Mouse (Mus musculus) cerebellum, postnatal 14 days (tissue): Measurements from ENCODE around the gene Casp9.
"Not testable (repeated sequence)": the region's sequence is repeated elsewhere in the genome, so short reads cannot be mapped to it uniquely, and the experiment has no call there.

Experiments used
- DNase-seq, 2 experiments: peaks; one replicate each; pipeline ENCODE4 v3.0.0; 2021; ENCODE audit warnings: mixed read lengths in 2 of 2

Casp9 gene

GRCm38 (mm10) chr4:141793282-141794151 is at the start of gene Casp9:
TSS of gene Casp9 (plus strand) at chr4:141793612.
- DNase-seq: peak; percentile 98 to 99

GRCm38 (mm10) chr4:141746578-141747346 is 46.6 kb upstream of the Casp9 start, which contains the start of gene Agmat:
TSS of gene Agmat (plus strand) at chr4:141746672.
- no peak for DNase-seq

GRCm38 (mm10) chr4:141749557-141749956 is 43.9 kb upstream of the Casp9 start:
- no peak for DNase-seq

- no peak for DNase-seq
These were observed 42.6 kb upstream of the Casp9 start for GRCm38 (mm10) chr4:141750826-141751225.

- DNase-seq: no peak
These were observed 41.9 kb upstream of the Casp9 start for GRCm38 (mm10) chr4:141751419-141752075.

- no peak for DNase-seq
These were observed 41.4 kb upstream of the Casp9 start for GRCm38 (mm10) chr4:141752076-141752421.

- DNase-seq: no peak
These were observed 38.0 kb upstream of the Casp9 start for GRCm38 (mm10) chr4:141755375-141755930.

- no peak for DNase-seq
These were observed 36.3 kb upstream of the Casp9 start for GRCm38 (mm10) chr4:141757124-141757523.

GRCm38 (mm10) chr4:141758874-141759542 is 34.4 kb upstream of the Casp9 start:
- DNase-seq: no peak

GRCm38 (mm10) chr4:141760942-141761341 is 32.5 kb upstream of the Casp9 start:
- DNase-seq: no peak

- DNase-seq: no peak
These were observed 31.3 kb upstream of the Casp9 start for GRCm38 (mm10) chr4:141762102-141762598.

GRCm38 (mm10) chr4:141763476-141763875 is 29.9 kb upstream of the Casp9 start:
- DNase-seq: no peak

GRCm38 (mm10) chr4:141765008-141765407 is 28.4 kb upstream of the Casp9 start:
- no peak for DNase-seq

- peak in 1 of 2 experiments; percentile 15 for DNase-seq
These were observed 27.1 kb upstream of the Casp9 start for GRCm38 (mm10) chr4:141766316-141766667.

GRCm38 (mm10) chr4:141766668-141767352 is 26.6 kb upstream of the Casp9 start:
- DNase-seq: peak; percentile 67 to 68

- peak; percentile 80 to 81 for DNase-seq
These were observed 25.9 kb upstream of the Casp9 start for GRCm38 (mm10) chr4:141767353-141768036.

GRCm38 (mm10) chr4:141769501-141770160 is 23.8 kb upstream of the Casp9 start:
- no peak for DNase-seq

- no peak for DNase-seq
These were observed 21.6 kb upstream of the Casp9 start for GRCm38 (mm10) chr4:141771823-141772222.

- not testable (repeated sequence) for DNase-seq
These were observed 20.4 kb upstream of the Casp9 start for GRCm38 (mm10) chr4:141773019-141773418.

- no peak for DNase-seq
These were observed 13.6 kb upstream of the Casp9 start for GRCm38 (mm10) chr4:141779828-141780227.
